Mouse (Mus musculus) MEL (cell line): Measurements from ENCODE around the gene Cd24a. TPM values are rescaled to one million over a fixed set of nuclear protein-coding genes. Genes with fewer than 3 reads are reported as not detected.
A peak's percentile ranks its signal among the peaks of the same experiment; 100 is the strongest.

Experiments used
- DNase-seq: peaks from one replicate; pipeline ENCODE4 v3.0.0; 2011; ENCODE audit warnings: low read depth, low spot score
- H3K27ac ChIP-seq: 2 replicates; pipeline ENCODE4 v1.5.1; 2012; ENCODE audit warnings: low read depth, mild to moderate bottlenecking, control low read depth, low read length, moderate library complexity; ENCODE audit not compliant: control insufficient read depth
- H3K27me3 ChIP-seq, 2 experiments: fragments of 150-350 bp in 1 of 2; sonication (generic) in 1 of 2; 2 replicates each; pipeline ENCODE4 v1.6.1; 2012; ENCODE audit warnings: low read length in 2 of 2, mild to moderate bottlenecking in 2 of 2, improper control_type of control experiment in 1 of 2, moderate library complexity in 1 of 2; ENCODE audit not compliant: insufficient read depth in 2 of 2, control insufficient read depth in 1 of 2
- H3K36me3 ChIP-seq, 2 experiments: 2 replicates each; pipeline ENCODE4 v1.6.1; 2012 to 2014; ENCODE audit warnings: low read length in 2 of 2, improper control_type of control experiment in 1 of 2, inconsistent platforms in 1 of 2, mild to moderate bottlenecking in 1 of 2; ENCODE audit not compliant: insufficient read depth in 2 of 2, control insufficient read depth in 1 of 2
- H3K4me1 ChIP-seq, 2 experiments: fragments of 150-350 bp in 1 of 2; sonication (generic) in 1 of 2; 2 replicates each; pipeline ENCODE4 v1.6.1; 2012; ENCODE audit warnings: low read length in 2 of 2, improper control_type of control experiment in 1 of 2, mild to moderate bottlenecking in 1 of 2; ENCODE audit not compliant: insufficient read depth in 2 of 2, control insufficient read depth in 1 of 2
- H3K4me3 ChIP-seq, 2 experiments: fragments of 150-350 bp in 1 of 2; sonication (generic) in 1 of 2; 2 replicates each; pipeline ENCODE4 v1.5.1; 2012; ENCODE audit warnings: low read depth in 2 of 2, low read length in 2 of 2, mild to moderate bottlenecking in 2 of 2, moderate library complexity in 2 of 2, control low read depth in 1 of 2, improper control_type of control experiment in 1 of 2; ENCODE audit not compliant: control insufficient read depth in 1 of 2, insufficient read depth in 1 of 2
- H3K79me2 ChIP-seq: 2 replicates; pipeline ENCODE4 v1.6.1; 2012; ENCODE audit warnings: mild to moderate bottlenecking, low read length, moderate library complexity; ENCODE audit not compliant: control insufficient read depth, poor library complexity, insufficient read depth
- H3K9ac ChIP-seq: 2 replicates; pipeline ENCODE4 v1.6.1; 2012; ENCODE audit warnings: low read depth, mild to moderate bottlenecking, control low read depth, low read length, moderate library complexity; ENCODE audit not compliant: control insufficient read depth, poor library complexity, severe bottlenecking
- H3K9me3 ChIP-seq: fragments of 150-350 bp; sonication (generic); replicated peaks from 2 replicates; pipeline ENCODE4 v1.6.1; 2012; ENCODE audit warnings: mild to moderate bottlenecking, low read length, improper control_type of control experiment, moderate library complexity; ENCODE audit not compliant: insufficient read depth
- BHLHE40 ChIP-seq: IDR thresholded peaks from 2 replicates; pipeline ENCODE4 v1.6.1; 2012; ENCODE audit warnings: low read depth, mild to moderate bottlenecking, inconsistent platforms, low read length, improper control_type of control experiment, borderline replicate concordance
- CHD1 ChIP-seq: IDR thresholded peaks from 2 replicates; pipeline ENCODE4 v1.6.1; 2012; ENCODE audit warnings: low read depth, mild to moderate bottlenecking, inconsistent platforms, low read length, improper control_type of control experiment
- CHD2 ChIP-seq: IDR thresholded peaks from 2 replicates; pipeline ENCODE4 v1.6.1; 2011; ENCODE audit warnings: low read length, improper control_type of control experiment
- CTCF ChIP-seq, 3 experiments: IDR thresholded peaks in 2 of 3; conservative IDR thresholded peaks in 1 of 3; 2 replicates each; pipeline ENCODE4 v1.5.1; 2011 to 2012; ENCODE audit warnings: low read length in 3 of 3, low read depth in 2 of 3, mild to moderate bottlenecking in 2 of 3, improper control_type of control experiment in 1 of 3, inconsistent platforms in 1 of 3, mixed read lengths in 1 of 3, moderate library complexity in 1 of 3; ENCODE audit not compliant: control insufficient read depth in 1 of 3, insufficient read depth in 1 of 3, poor library complexity in 1 of 3, severe bottlenecking in 1 of 3
- E2F4 ChIP-seq: IDR thresholded peaks from 2 replicates; pipeline ENCODE4 v1.6.1; 2011; ENCODE audit warnings: low read depth, low read length, improper control_type of control experiment, borderline replicate concordance
- ELF1 ChIP-seq: IDR thresholded peaks from 2 replicates; pipeline ENCODE4 v1.6.1; 2014; ENCODE audit warnings: low read depth, mild to moderate bottlenecking, inconsistent platforms, low read length, improper control_type of control experiment, moderate library complexity
- EP300 ChIP-seq, 2 experiments: IDR thresholded peaks; 2 replicates each; pipeline ENCODE4 v1.6.1; 2011; ENCODE audit warnings: improper control_type of control experiment in 2 of 2, low read length in 2 of 2, low read depth in 1 of 2, mild to moderate bottlenecking in 1 of 2
- GABPA ChIP-seq: IDR thresholded peaks from 2 replicates; pipeline ENCODE4 v1.6.1; 2012; ENCODE audit warnings: low read depth, mild to moderate bottlenecking, inconsistent platforms, low read length, improper control_type of control experiment, moderate library complexity
- GATA1 ChIP-seq: IDR thresholded peaks from 2 replicates; pipeline ENCODE4 v1.6.1; 2011; ENCODE audit warnings: low read depth, low read length, improper control_type of control experiment
- HCFC1 ChIP-seq: IDR thresholded peaks from 2 replicates; pipeline ENCODE4 v1.6.1; 2012; ENCODE audit warnings: low read depth, mild to moderate bottlenecking, inconsistent platforms, low read length, improper control_type of control experiment, moderate library complexity
- JUND ChIP-seq: IDR thresholded peaks from 2 replicates; pipeline ENCODE4 v1.6.1; 2011; ENCODE audit warnings: low read depth, mild to moderate bottlenecking, improper control_type of control experiment, low read length
- KAT2A ChIP-seq: conservative IDR thresholded peaks from 2 replicates; pipeline ENCODE4 v1.6.1; 2012; ENCODE audit warnings: low read depth, low read length, improper control_type of control experiment, inconsistent platforms
- MAFK ChIP-seq: IDR thresholded peaks from 2 replicates; pipeline ENCODE4 v1.6.1; 2011; ENCODE audit warnings: low read depth, mild to moderate bottlenecking, low read length, improper control_type of control experiment, borderline replicate concordance
- MAX ChIP-seq: IDR thresholded peaks from 2 replicates; pipeline ENCODE4 v1.6.1; 2011; ENCODE audit warnings: low read length, improper control_type of control experiment
- MAZ ChIP-seq: IDR thresholded peaks from 2 replicates; pipeline ENCODE4 v1.6.1; 2012; ENCODE audit warnings: low read depth, mild to moderate bottlenecking, inconsistent platforms, low read length, improper control_type of control experiment
- MEF2A ChIP-seq: IDR thresholded peaks from 2 replicates; pipeline ENCODE4 v1.6.1; 2014; ENCODE audit warnings: low read depth, mild to moderate bottlenecking, inconsistent platforms, low read length, improper control_type of control experiment; ENCODE audit not compliant: poor library complexity, insufficient replicate concordance, severe bottlenecking; ENCODE audit errors: extremely low read depth
- MYB ChIP-seq: IDR thresholded peaks from 2 replicates; pipeline ENCODE4 v1.6.1; 2011; ENCODE audit warnings: mild to moderate bottlenecking, low read depth, low read length, improper control_type of control experiment
- MYC ChIP-seq: IDR thresholded peaks from 2 replicates; pipeline ENCODE4 v1.6.1; 2011; ENCODE audit warnings: low read depth, mild to moderate bottlenecking, low read length, improper control_type of control experiment, moderate library complexity
- NELFE ChIP-seq: IDR thresholded peaks from 2 replicates; pipeline ENCODE4 v1.6.1; 2011; ENCODE audit warnings: low read depth, low read length, improper control_type of control experiment
- NRF1 ChIP-seq: IDR thresholded peaks from 2 replicates; pipeline ENCODE4 v1.6.1; 2014; ENCODE audit warnings: low read depth, mild to moderate bottlenecking, inconsistent platforms, low read length, improper control_type of control experiment, moderate library complexity; ENCODE audit not compliant: poor library complexity, insufficient read depth, severe bottlenecking
- POLR2A ChIP-seq, 2 experiments: IDR thresholded peaks; 2 replicates each; pipeline ENCODE4 v1.6.1; 2011 to 2012; ENCODE audit warnings: low read length in 2 of 2, mild to moderate bottlenecking in 2 of 2, control low read depth in 1 of 2, improper control_type of control experiment in 1 of 2, low read depth in 1 of 2, moderate library complexity in 1 of 2; ENCODE audit not compliant: control insufficient read depth in 1 of 2, insufficient read depth in 1 of 2, poor library complexity in 1 of 2
- POLR2AphosphoS2 ChIP-seq: IDR thresholded peaks from 2 replicates; pipeline ENCODE4 v1.6.1; 2011; ENCODE audit warnings: low read length, improper control_type of control experiment
- POLR2AphosphoS5 ChIP-seq: IDR thresholded peaks from 2 replicates; pipeline ENCODE4 v1.6.1; 2012; ENCODE audit warnings: low read depth, borderline replicate concordance, mild to moderate bottlenecking, inconsistent platforms, low read length, moderate library complexity, mixed read lengths
- RAD21 ChIP-seq: IDR thresholded peaks from 2 replicates; pipeline ENCODE4 v1.6.1; 2011; ENCODE audit warnings: mild to moderate bottlenecking, low read depth, low read length, improper control_type of control experiment
- RCOR1 ChIP-seq: IDR thresholded peaks from 2 replicates; pipeline ENCODE4 v1.6.1; 2012; ENCODE audit warnings: low read depth, mild to moderate bottlenecking, inconsistent platforms, low read length, improper control_type of control experiment
- SIN3A ChIP-seq: IDR thresholded peaks from 2 replicates; pipeline ENCODE4 v1.6.1; 2012; ENCODE audit warnings: low read length, improper control_type of control experiment, inconsistent platforms
- SMC3 ChIP-seq: IDR thresholded peaks from 2 replicates; pipeline ENCODE4 v1.6.1; 2011; ENCODE audit warnings: low read depth, low read length, improper control_type of control experiment
- TAL1 ChIP-seq: IDR thresholded peaks from 2 replicates; pipeline ENCODE4 v1.6.1; 2012; ENCODE audit warnings: mild to moderate bottlenecking, inconsistent platforms, low read length, moderate library complexity, mixed read lengths
- TBP ChIP-seq: IDR thresholded peaks from 2 replicates; pipeline ENCODE4 v1.8.0; 2011; ENCODE audit warnings: low read depth, low read length, improper control_type of control experiment
- UBTF ChIP-seq: IDR thresholded peaks from 2 replicates; pipeline ENCODE4 v1.6.1; 2012; ENCODE audit warnings: low read depth, mild to moderate bottlenecking, inconsistent platforms, low read length, improper control_type of control experiment, moderate library complexity, borderline replicate concordance; ENCODE audit not compliant: insufficient read depth
- USF1 ChIP-seq: IDR thresholded peaks from 2 replicates; pipeline ENCODE4 v1.6.1; 2014; ENCODE audit warnings: low read depth, mild to moderate bottlenecking, inconsistent platforms, low read length, improper control_type of control experiment, moderate library complexity
- USF2 ChIP-seq, 2 experiments: IDR thresholded peaks; 2 replicates each; pipeline ENCODE4 v1.6.1; 2011 to 2012; ENCODE audit warnings: improper control_type of control experiment in 2 of 2, low read length in 2 of 2, borderline replicate concordance in 1 of 2, inconsistent platforms in 1 of 2, low read depth in 1 of 2, mild to moderate bottlenecking in 1 of 2; ENCODE audit not compliant: insufficient read depth in 1 of 2
- ZKSCAN1 ChIP-seq: IDR thresholded peaks from 2 replicates; pipeline ENCODE4 v1.6.1; 2012; ENCODE audit warnings: low read depth, mild to moderate bottlenecking, inconsistent platforms, low read length, improper control_type of control experiment, moderate library complexity
- ZNF384 ChIP-seq: IDR thresholded peaks from 2 replicates; pipeline ENCODE4 v1.6.1; 2012; ENCODE audit warnings: low read depth, mild to moderate bottlenecking, inconsistent platforms, low read length, improper control_type of control experiment
- polyA plus RNA-seq, 2 experiments: library from polyadenylated mRNA; stranded (reverse) in 1 of 2; unstranded in 1 of 2; fragments of >175 nt in 1 of 2; fragments of >200 nt in 1 of 2; gene quantifications; 2 replicates each; pipeline versions ENCODE4 v1.2.1 to v1.2.4; 2012; ENCODE audit warnings: low replicate concordance in 2 of 2, low read depth in 1 of 2; ENCODE audit not compliant: insufficient read length in 2 of 2, insufficient read depth in 1 of 2, missing spikeins in 1 of 2
- total RNA-seq: library from RNA; depleted of rRNA; stranded (reverse); fragments of 300-350 nt; gene quantifications from 2 replicates; pipeline ENCODE4 v1.2.3, GENCODE M21; 2012

Cd24a gene
- total and polyA plus RNA-seq, 3 experiments = 96.6 to 181 TPM; not detected in 1

DNA sequence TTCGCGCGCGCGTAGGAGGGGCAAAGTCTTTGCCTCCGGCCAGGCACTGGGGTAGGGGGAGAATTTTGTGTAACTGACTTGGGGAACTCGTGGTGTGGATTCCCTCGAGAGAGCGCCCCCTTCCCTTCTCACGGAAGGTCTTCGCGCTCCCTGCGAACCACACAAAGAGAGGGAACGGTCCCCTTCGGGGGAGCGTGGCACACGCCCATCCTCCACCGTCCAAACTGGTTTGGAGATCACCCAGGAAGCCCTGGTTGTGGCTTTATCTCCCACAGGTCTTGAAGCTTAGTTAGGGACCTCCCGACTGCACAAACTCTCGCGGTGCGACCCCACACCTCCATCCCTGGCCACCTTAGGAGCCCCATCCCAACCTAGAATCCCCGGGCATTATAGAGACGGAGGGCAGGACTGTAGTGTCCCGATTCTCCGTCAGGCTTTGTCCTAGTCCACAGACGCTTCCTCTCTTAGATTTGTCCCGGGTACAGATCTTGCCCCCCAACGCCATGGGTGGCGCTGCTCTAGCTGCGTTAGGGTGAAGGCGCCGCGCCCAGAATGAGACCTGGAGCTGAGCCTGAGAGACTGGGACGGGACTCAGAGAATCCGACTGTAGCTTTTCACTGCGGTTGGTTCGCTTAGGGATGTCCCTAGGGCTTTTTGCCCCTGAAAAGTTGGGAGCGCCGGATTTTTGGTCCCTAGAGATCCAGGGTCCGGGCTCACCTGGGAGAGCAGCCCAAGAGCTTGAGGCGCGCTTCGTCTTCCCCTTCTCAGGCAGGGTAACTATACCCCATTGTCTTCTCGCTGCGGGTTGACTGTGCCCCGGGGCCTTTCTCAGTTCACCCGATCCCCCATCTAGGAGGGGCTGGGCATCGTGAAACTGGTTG, 1.5 kb downstream of the Cd24a start:
- no peaks in the 10 kb centered on the region for H3K4me1 ChIP-seq
- peak overlapping the region; percentile 69 to 89 for H3K4me3 ChIP-seq
- peak; percentile 83 for DNase-seq
- peak overlapping the region; percentile 85 for H3K9ac ChIP-seq
- H3K79me2 ChIP-seq = peaks cover 17% of the 10 kb centered on the region
- no peaks in the 10 kb centered on the region for H3K9me3 ChIP-seq
- no peaks in the 10 kb centered on the region for H3K36me3 ChIP-seq
- H3K27me3 ChIP-seq = no peaks in the 10 kb centered on the region
- H3K27ac ChIP-seq = peak overlapping the region; percentile 63
- TF ChIP-seq ZKSCAN1 (no peak), JUND (no peak), KAT2A (no peak), SIN3A (peak; percentile 59), E2F4 (no peak), MYC (0 out of 2 replicates have a peak, but pooled peaks have one; percentile 21), EP300 (IDR thresholded peaks at IDR 0.05; ENCODE audit: low read depth in 1 of 2, low read length in 2 of 2) (peak in 1 of 2 experiments; percentile 7; a peak in 1 of 4 replicates), TAL1 (no peak), NELFE (no peak), NRF1 (no peak), MYB (no peak), RAD21 (peak; percentile 11; the same call in 1 of the 2 replicates), GATA1 (peak; percentile 21; the same call in 1 of the 2 replicates), POLR2A (IDR thresholded peaks at IDR 0.05; ENCODE audit: control insufficient read depth in 1 of 2, insufficient read depth in 1 of 2, low read depth in 1 of 2, low read length in 2 of 2, poor library complexity in 1 of 2) (peak in 1 of 2 experiments; percentile 54; a peak in 1 of 4 replicates), MEF2A (no peak), USF1 (no peak), SMC3 (no peak; the same call in 1 of the 2 replicates), RCOR1 (peak; percentile 9; the same call in 1 of the 2 replicates), POLR2AphosphoS2 (no peak), MAFK (no peak), ZNF384 (no peak), GABPA (no peak), POLR2AphosphoS5 (no peak), MAX (0 out of 2 replicates have a peak, but pooled peaks have one; percentile 10), HCFC1 (0 out of 2 replicates have a peak, but pooled peaks have one; percentile 12), UBTF (0 out of 2 replicates have a peak, but pooled peaks have one; percentile 31), USF2 (IDR thresholded peaks at IDR 0.05; ENCODE audit: borderline replicate concordance in 1 of 2, insufficient read depth in 1 of 2, low read depth in 1 of 2, low read length in 2 of 2) (no peak), ELF1 (no peak), CHD1 (no peak), TBP (no peak; the same call in 1 of the 2 replicates), BHLHE40 (no peak), CTCF (IDR thresholded peaks at IDR 0.05 in 2 of 3, conservative IDR thresholded peaks at IDR 0.05 in 1 of 3; ENCODE audit: control insufficient read depth in 1 of 3, insufficient read depth in 1 of 3, low read depth in 2 of 3, low read length in 3 of 3, poor library complexity in 1 of 3, severe bottlenecking in 1 of 3) (peak in 2 of 3 experiments; percentile 40 to 48; a peak in 3 of 6 replicates), CHD2 (peak; percentile 49), MAZ (peak; percentile 0; the same call in 1 of the 2 replicates)
